Mouse (Mus musculus) CH12.LX (cell line): ENCODE measurements at regions not wholly inside any gene's neighbourhood (a gene's known extent, or its start where the extent isn't known, plus 50 kb on each side); places are given as distances from the start of the nearest gene placed in this dataset.

Experiments used
- CTCF ChIP-seq, 2 experiments: IDR thresholded peaks in 1 of 2; conservative IDR thresholded peaks in 1 of 2; 2 replicates each; pipeline ENCODE4 v1.5.1; 2011 to 2012; ENCODE audit warnings: low read depth in 2 of 2, low read length in 2 of 2, improper control_type of control experiment in 1 of 2, inconsistent platforms in 1 of 2, mild to moderate bottlenecking in 1 of 2, moderate library complexity in 1 of 2
- MAFK ChIP-seq: IDR thresholded peaks from 2 replicates; pipeline ENCODE4 v1.6.1; 2011; ENCODE audit warnings: low read length, improper control_type of control experiment; ENCODE audit not compliant: insufficient replicate concordance
- MXI1 ChIP-seq: IDR thresholded peaks from 2 replicates; pipeline ENCODE4 v1.6.1; 2011; ENCODE audit warnings: mild to moderate bottlenecking, low read depth, low read length, improper control_type of control experiment
- POLR2A ChIP-seq: IDR thresholded peaks from 2 replicates; pipeline ENCODE4 v1.6.1; 2011; ENCODE audit warnings: low read depth, mild to moderate bottlenecking, improper control_type of control experiment, low read length

- TF ChIP-seq POLR2A = no peak
- TF ChIP-seq CTCF (conservative IDR thresholded peaks at IDR 0.05 in 1 of 2, IDR thresholded peaks at IDR 0.05 in 1 of 2; ENCODE audit: low read depth in 2 of 2, low read length in 2 of 2) = no peak
- no peak for TF ChIP-seq MXI1
- no peak for TF ChIP-seq MAFK
Observed at GRCm38 (mm10) chr4:93520454-93521100, 185.3 kb upstream of the Tusc1 start.
